Mouse (Mus musculus): ENCODE data around the gene Bpi. TPM values are rescaled to one million over a fixed set of nuclear protein-coding genes. Genes with fewer than 3 reads are reported as not detected.

The Bpi gene
- not detected in 2 replicates for polyA plus RNA-seq (2014; fragmentation: Nextera tagmentation; extraction: Ambion mirVana)

- WGBS: 58% methylated on average over 18 of the region's 18 CpGs
- peak within 1 kb of the TSS; percentile 25; the same call in 1 of the 2 replicates for H3K4me2 ChIP-seq (ENCODE audit: low read length)
- H3K9me3 ChIP-seq (ENCODE audit: control insufficient read depth, low read length): no peaks in the 10 kb centered on the region
- no peak within 1 kb of the TSS for H3K27ac ChIP-seq (ENCODE audit: low read depth)
- H3K27me3 ChIP-seq (replicated peaks; ENCODE audit: control insufficient read depth, insufficient read depth, low read length): no peaks in the 10 kb centered on the region
- peaks cover 18% of the 10 kb centered on the region for H3K4me1 ChIP-seq (replicated peaks; ENCODE audit: control insufficient read depth, insufficient read depth, low read length)
- H3K36me3 ChIP-seq (ENCODE audit: control insufficient read depth, insufficient read depth, low read length): no peaks in the 10 kb centered on the region
- DNase-seq (ENCODE audit: low spot score) (no peak), ATAC-seq (replicated peaks; ENCODE audit: low FRiP score, low TSS enrichment, low read depth) (no peak)
- no peak within 1 kb of the TSS for H3K9ac ChIP-seq (ENCODE audit: low read length)
- no peak within 1 kb of the TSS for H3K4me3 ChIP-seq (ENCODE audit: low read depth, low read length)
Measured at GRCm38 (mm10) chr2:158258005-158258418, at the start of gene Bpi. Gene Bpi, plus strand, starts transcription at chr2:158258094.

- DNase-seq (ENCODE audit: low spot score) (no peak), ATAC-seq (replicated peaks; ENCODE audit: low FRiP score, low TSS enrichment, low read depth) (no peak)
- Histone ChIP-seq H3K36me3 (ENCODE audit: control insufficient read depth, insufficient read depth, low read length) (no peaks in the 10 kb centered on the region), H3K9me3 (ENCODE audit: control insufficient read depth, low read length) (no peaks in the 10 kb centered on the region), H3K27me3 (replicated peaks; ENCODE audit: control insufficient read depth, insufficient read depth, low read length) (no peaks in the 10 kb centered on the region), H3K4me3 (ENCODE audit: low read depth, low read length) (no peak overlapping the region), H3K9ac (ENCODE audit: low read length) (no peak overlapping the region), H3K4me1 (replicated peaks; ENCODE audit: control insufficient read depth, insufficient read depth, low read length) (peaks cover 16% of the 10 kb centered on the region), H3K4me2 (ENCODE audit: low read length) (no peak overlapping the region), H3K27ac (ENCODE audit: low read depth) (no peak overlapping the region)
- 61% methylated on average over 9 of the region's 9 CpGs for WGBS
Measured at GRCm38 (mm10) chr2:158209776-158210175, 48.1 kb upstream of the Bpi start.

DNA sequence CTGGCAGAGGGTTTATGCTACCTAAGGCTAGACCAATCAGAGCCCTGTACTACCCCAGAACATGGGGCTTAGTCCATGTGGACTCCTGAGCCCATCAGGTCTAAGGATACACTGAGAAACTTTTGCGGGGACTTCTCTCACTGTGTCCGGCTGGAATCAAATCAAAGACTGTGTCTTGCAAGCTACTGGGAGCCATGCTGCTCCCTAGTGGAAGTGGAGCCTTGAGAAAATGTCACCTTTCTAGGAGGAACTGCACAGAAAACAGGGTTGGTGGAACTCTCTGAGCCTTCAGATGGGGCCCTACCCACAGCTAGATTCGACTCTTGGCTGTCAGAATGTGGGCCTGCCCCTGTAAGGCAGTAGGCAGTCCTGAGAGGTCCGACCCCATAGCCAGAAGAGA lies 47.4 kb upstream of the Bpi start:
- Histone ChIP-seq H3K4me1 (replicated peaks; ENCODE audit: control insufficient read depth, insufficient read depth, low read length) (peaks cover 23% of the 10 kb centered on the region), H3K4me3 (ENCODE audit: low read depth, low read length) (no peak overlapping the region), H3K4me2 (ENCODE audit: low read length) (no peak overlapping the region), H3K36me3 (ENCODE audit: control insufficient read depth, insufficient read depth, low read length) (no peaks in the 10 kb centered on the region), H3K9me3 (ENCODE audit: control insufficient read depth, low read length) (no peaks in the 10 kb centered on the region), H3K27ac (ENCODE audit: low read depth) (no peak overlapping the region; the same call in 1 of the 2 replicates), H3K27me3 (replicated peaks; ENCODE audit: control insufficient read depth, insufficient read depth, low read length) (no peaks in the 10 kb centered on the region), H3K9ac (ENCODE audit: low read length) (no peak overlapping the region)
- WGBS: 53% methylated on average over 4 of the region's 4 CpGs
- DNase-seq (ENCODE audit: low spot score) (no peak), ATAC-seq (replicated peaks; ENCODE audit: low FRiP score, low TSS enrichment, low read depth) (no peak)

GRCm38 (mm10) chr2:158210958-158211357 lies 46.9 kb upstream of the Bpi start:
- Histone ChIP-seq H3K9ac (ENCODE audit: low read length) (0 out of 2 replicates have a peak overlapping the region, but pooled peaks have one; percentile 7), H3K27ac (ENCODE audit: low read depth) (no peak overlapping the region; the same call in 1 of the 2 replicates), H3K4me2 (ENCODE audit: low read length) (peak overlapping the region; percentile 13; the same call in 1 of the 2 replicates), H3K36me3 (ENCODE audit: control insufficient read depth, insufficient read depth, low read length) (no peaks in the 10 kb centered on the region), H3K4me3 (ENCODE audit: low read depth, low read length) (no peak overlapping the region), H3K27me3 (replicated peaks; ENCODE audit: control insufficient read depth, insufficient read depth, low read length) (no peaks in the 10 kb centered on the region), H3K4me1 (replicated peaks; ENCODE audit: control insufficient read depth, insufficient read depth, low read length) (peaks cover 26% of the 10 kb centered on the region), H3K9me3 (ENCODE audit: control insufficient read depth, low read length) (no peaks in the 10 kb centered on the region)
- 25% methylated on average over 10 of the region's 10 CpGs for WGBS
- ATAC-seq (replicated peaks; ENCODE audit: low FRiP score, low TSS enrichment, low read depth) (no peak), DNase-seq (ENCODE audit: low spot score) (no peak)

DNA sequence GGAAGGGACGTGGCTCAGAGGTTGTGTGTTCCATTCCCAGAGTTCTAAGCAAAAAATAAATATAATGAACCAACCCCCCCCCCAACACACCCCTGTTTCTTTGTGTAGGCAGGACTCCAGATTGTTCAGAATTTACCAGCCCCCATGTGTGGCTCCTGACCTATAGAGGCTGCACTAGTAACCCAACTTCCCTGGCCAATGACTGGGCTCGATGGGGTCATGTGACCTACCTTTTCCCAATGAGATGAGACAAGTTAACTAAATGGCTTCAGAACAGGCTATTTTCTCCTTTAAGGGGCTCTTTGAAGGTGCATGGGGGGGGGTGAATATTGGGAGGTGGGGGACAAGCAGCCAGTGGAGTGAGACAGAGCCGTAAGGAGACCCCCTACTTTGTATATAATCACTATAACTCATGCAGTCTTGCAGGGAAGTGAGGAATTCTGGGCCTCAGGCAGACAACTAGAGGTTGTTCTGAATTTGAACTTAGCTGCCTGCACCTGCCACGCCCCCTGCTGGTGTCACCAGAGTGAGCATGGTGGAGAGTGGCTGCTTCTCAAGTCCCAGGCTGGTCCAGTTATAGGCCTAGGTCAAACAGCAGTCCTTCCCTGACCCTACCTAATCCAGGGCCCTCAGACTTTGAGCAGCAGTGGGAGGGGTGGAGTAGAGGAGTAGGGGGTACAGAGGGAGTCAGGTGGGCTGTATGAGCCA lies 46.0 kb upstream of the Bpi start:
- H3K4me1 ChIP-seq (replicated peaks; ENCODE audit: control insufficient read depth, insufficient read depth, low read length): peaks cover 33% of the 10 kb centered on the region
- 66% methylated on average over 4 of the region's 4 CpGs for WGBS
- H3K4me3 ChIP-seq (ENCODE audit: low read depth, low read length): no peak overlapping the region
- no peak overlapping the region for H3K4me2 ChIP-seq (ENCODE audit: low read length)
- DNase-seq (ENCODE audit: low spot score) (no peak), ATAC-seq (replicated peaks; ENCODE audit: low FRiP score, low TSS enrichment, low read depth) (no peak)
- no peak overlapping the region for H3K27ac ChIP-seq (ENCODE audit: low read depth)
- no peaks in the 10 kb centered on the region for H3K36me3 ChIP-seq (ENCODE audit: control insufficient read depth, insufficient read depth, low read length)
- no peaks in the 10 kb centered on the region for H3K27me3 ChIP-seq (replicated peaks; ENCODE audit: control insufficient read depth, insufficient read depth, low read length)
- H3K9ac ChIP-seq (ENCODE audit: low read length): no peak overlapping the region
- H3K9me3 ChIP-seq (ENCODE audit: control insufficient read depth, low read length): no peaks in the 10 kb centered on the region

GRCm38 (mm10) chr2:158215283-158216117 lies 42.4 kb upstream of the Bpi start:
- peak; percentile 69 for DNase-seq (ENCODE audit: low spot score)
- peak; percentile 45; the same call in 1 of the 2 replicates for ATAC-seq (replicated peaks; ENCODE audit: low FRiP score, low TSS enrichment, low read depth)
- no peak overlapping the region for H3K4me2 ChIP-seq (ENCODE audit: low read length)

GRCm38 (mm10) chr2:158216510-158216909 lies 41.4 kb upstream of the Bpi start:
- no peaks in the 10 kb centered on the region for H3K36me3 ChIP-seq (ENCODE audit: control insufficient read depth, insufficient read depth, low read length)
- H3K9ac ChIP-seq (ENCODE audit: low read length): no peak overlapping the region
- no peak overlapping the region for H3K4me3 ChIP-seq (ENCODE audit: low read depth, low read length)
- 0 out of 2 replicates have a peak overlapping the region, but pooled peaks have one; percentile 6 for H3K27ac ChIP-seq (ENCODE audit: low read depth)
- no peaks in the 10 kb centered on the region for H3K9me3 ChIP-seq (ENCODE audit: control insufficient read depth, low read length)
- H3K4me2 ChIP-seq (ENCODE audit: low read length): no peak overlapping the region
- peaks cover 24% of the 10 kb centered on the region for H3K4me1 ChIP-seq (replicated peaks; ENCODE audit: control insufficient read depth, insufficient read depth, low read length)
- no peaks in the 10 kb centered on the region for H3K27me3 ChIP-seq (replicated peaks; ENCODE audit: control insufficient read depth, insufficient read depth, low read length)
- no peak for DNase-seq (ENCODE audit: low spot score)
- 83% methylated on average over 8 of the region's 8 CpGs for WGBS
- no peak for ATAC-seq (replicated peaks; ENCODE audit: low FRiP score, low TSS enrichment, low read depth)

More at GRCm38 (mm10) chr2:158215283-158216117, 42.4 kb upstream of the Bpi start:
- Histone ChIP-seq H3K27me3 (replicated peaks; ENCODE audit: control insufficient read depth, insufficient read depth, low read length) (no peaks in the 10 kb centered on the region), H3K27ac (ENCODE audit: low read depth) (peak overlapping the region; percentile 16; the same call in 1 of the 2 replicates), H3K4me3 (ENCODE audit: low read depth, low read length) (no peak overlapping the region), H3K4me1 (replicated peaks; ENCODE audit: control insufficient read depth, insufficient read depth, low read length) (peaks cover 29% of the 10 kb centered on the region), H3K9me3 (ENCODE audit: control insufficient read depth, low read length) (no peaks in the 10 kb centered on the region), H3K36me3 (ENCODE audit: control insufficient read depth, insufficient read depth, low read length) (no peaks in the 10 kb centered on the region), H3K9ac (ENCODE audit: low read length) (no peak overlapping the region)
- 28% methylated on average over 9 of the region's 9 CpGs for WGBS

DNA sequence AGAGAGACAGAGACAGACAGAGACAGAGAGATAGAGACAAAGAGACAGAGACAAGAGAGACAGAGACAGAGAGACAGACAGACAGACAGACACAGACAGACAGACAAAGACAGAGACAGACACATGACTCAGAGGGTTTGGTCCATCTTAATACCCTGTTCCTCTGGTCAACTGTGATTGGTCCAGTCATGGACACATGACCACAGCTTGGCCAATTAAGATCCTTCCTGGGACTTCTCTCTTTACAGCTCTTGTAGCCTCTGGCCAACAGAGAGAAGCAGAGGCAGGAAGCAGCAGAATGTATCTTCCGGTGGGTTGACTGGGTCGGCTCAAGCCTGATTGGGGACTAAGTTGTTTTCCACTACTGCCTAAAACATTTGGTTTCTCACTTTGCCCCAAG lies 38.3 kb upstream of the Bpi start:
- peaks cover 24% of the 10 kb centered on the region for H3K4me1 ChIP-seq (replicated peaks; ENCODE audit: control insufficient read depth, insufficient read depth, low read length)
- no peaks in the 10 kb centered on the region for H3K9me3 ChIP-seq (ENCODE audit: control insufficient read depth, low read length)
- no peak overlapping the region for H3K4me2 ChIP-seq (ENCODE audit: low read length)
- H3K36me3 ChIP-seq (ENCODE audit: control insufficient read depth, insufficient read depth, low read length): no peaks in the 10 kb centered on the region
- H3K27me3 ChIP-seq (replicated peaks; ENCODE audit: control insufficient read depth, insufficient read depth, low read length): no peaks in the 10 kb centered on the region
- no peak overlapping the region for H3K27ac ChIP-seq (ENCODE audit: low read depth)
- ATAC-seq (replicated peaks; ENCODE audit: low FRiP score, low TSS enrichment, low read depth) (no peak), DNase-seq (ENCODE audit: low spot score) (no peak)
- no peak overlapping the region for H3K9ac ChIP-seq (ENCODE audit: low read length)
- no peak overlapping the region for H3K4me3 ChIP-seq (ENCODE audit: low read depth, low read length)
- 95% methylated on average over 2 of the region's 2 CpGs for WGBS

Measured in intestine, embryonic 14.5 days (tissue).